Mouse (Mus musculus): ENCODE results near the gene Sema6d. TPM values are rescaled to one million over a fixed set of nuclear protein-coding genes. Genes with fewer than 3 reads are reported as not detected.

The Sema6d gene
- polyA plus RNA-seq, 1 experiment = 3.1 TPM

DNA sequence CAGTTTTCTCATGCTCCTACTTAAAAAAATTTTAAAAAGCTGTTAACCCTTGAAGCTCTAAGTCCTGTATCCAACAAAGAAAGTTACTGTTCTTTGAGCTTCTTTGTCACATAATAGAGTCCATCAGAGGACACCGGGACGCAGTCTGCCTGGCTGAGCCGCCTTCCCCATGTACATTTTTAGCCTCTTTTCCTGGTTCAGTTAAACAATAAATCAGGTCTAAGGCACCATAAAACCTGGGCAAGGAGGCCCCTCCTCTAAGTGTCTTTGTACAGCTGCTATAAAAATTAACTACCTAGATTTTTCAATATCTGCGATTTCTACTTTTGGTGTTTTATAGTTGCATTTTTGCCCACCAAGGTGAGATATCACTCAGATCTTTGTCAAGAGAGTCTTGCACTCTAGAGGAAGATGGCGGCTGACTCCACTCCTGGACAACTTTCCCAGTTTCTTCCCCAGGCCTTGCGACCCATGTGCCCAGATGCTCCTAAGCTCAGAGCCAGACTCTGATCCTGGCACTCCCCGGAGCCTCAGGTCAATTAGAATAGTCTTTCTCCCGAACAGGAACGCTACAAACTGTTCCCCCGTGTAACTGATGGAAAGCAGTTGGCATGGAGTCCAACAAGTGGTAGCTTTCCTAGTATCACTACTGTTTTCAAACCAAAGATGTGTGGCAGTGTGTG lies 534.6 kb downstream of the Sema6d start:
- Histone ChIP-seq H3K79me2 (ENCODE audit: control insufficient read depth, insufficient read depth) (no peaks in the 10 kb centered on the region), H3K27me3 (ENCODE audit: control insufficient read depth, insufficient read depth, insufficient read length) (no peaks in the 10 kb centered on the region), H3ac (ENCODE audit: control insufficient read depth, insufficient read length, low read depth) (no peak overlapping the region), H3K4me3 (ENCODE audit: insufficient read depth, poor library complexity, severe bottlenecking) (no peak overlapping the region), H3K36me3 (ENCODE audit: control insufficient read depth, insufficient read depth) (no peaks in the 10 kb centered on the region), H3K79me3 (ENCODE audit: low read depth) (no peaks in the 10 kb centered on the region)
- TF ChIP-seq USF1 (IDR thresholded peaks at IDR 0.05; ENCODE audit: low read depth) (no peak), CEBPB (IDR thresholded peaks at IDR 0.05; ENCODE audit: low read depth) (no peak)

DNA sequence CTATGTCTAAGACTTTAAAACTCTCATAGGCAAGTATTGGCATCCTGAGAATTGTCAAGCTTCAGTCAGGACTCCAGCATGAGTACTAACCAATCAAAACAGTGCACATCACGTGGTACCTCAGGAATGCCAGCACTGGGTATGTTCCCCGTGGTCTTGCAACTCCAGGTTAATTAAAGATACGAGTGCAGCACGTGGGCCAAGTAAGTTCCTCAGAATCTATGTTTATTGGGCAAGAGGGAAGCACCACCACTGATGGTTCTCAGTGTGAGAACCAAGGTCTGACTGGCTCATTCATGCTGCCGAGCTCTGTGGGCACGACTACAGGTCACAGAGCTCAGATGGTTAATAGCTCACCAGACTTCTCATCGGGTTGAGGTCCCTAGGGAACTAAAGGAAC lies 536.7 kb downstream of the Sema6d start:
- H3K79me2 ChIP-seq (ENCODE audit: control insufficient read depth, insufficient read depth) = no peaks in the 10 kb centered on the region
- no peaks in the 10 kb centered on the region for H3K79me3 ChIP-seq (ENCODE audit: low read depth)
- no peak overlapping the region for H3K4me3 ChIP-seq (ENCODE audit: insufficient read depth, poor library complexity, severe bottlenecking)
- no peak for TF ChIP-seq MYOG (IDR thresholded peaks at IDR 0.05; ENCODE audit: control insufficient read depth, extremely low read depth, insufficient read length)
- H3ac ChIP-seq (ENCODE audit: control insufficient read depth, insufficient read length, low read depth) = no peak overlapping the region
- H3K27me3 ChIP-seq (ENCODE audit: control insufficient read depth, insufficient read depth, insufficient read length) = no peaks in the 10 kb centered on the region
- no peaks in the 10 kb centered on the region for H3K36me3 ChIP-seq (ENCODE audit: control insufficient read depth, insufficient read depth)

DNA sequence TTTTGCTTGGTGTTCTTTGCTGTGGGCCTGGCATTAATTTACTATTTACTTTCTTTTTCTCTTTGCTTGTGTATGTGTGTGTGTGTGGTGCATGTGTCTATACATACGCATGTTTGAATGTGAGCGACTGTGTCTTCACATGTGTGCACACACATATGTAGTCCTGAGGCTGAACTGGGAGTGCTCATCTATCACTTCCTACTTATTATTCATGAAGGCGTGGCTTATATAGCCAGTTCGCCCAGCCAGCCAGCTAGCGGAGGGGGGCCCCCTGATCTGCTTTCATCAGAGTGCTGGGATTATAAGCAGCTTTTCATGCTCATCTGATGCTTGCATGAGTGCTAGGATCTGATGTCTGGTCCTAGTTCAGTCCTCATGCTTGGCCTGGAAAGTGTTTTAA lies 537.9 kb downstream of the Sema6d start:
- no peaks in the 10 kb centered on the region for H3K36me3 ChIP-seq (ENCODE audit: control insufficient read depth, insufficient read depth)
- TF ChIP-seq MYOD1 (IDR thresholded peaks at IDR 0.05; ENCODE audit: control insufficient read depth, insufficient read length, low read depth) (no peak), FOSL1 (IDR thresholded peaks at IDR 0.05; ENCODE audit: insufficient read depth, low read length, poor library complexity, severe bottlenecking) (no peak), CTCF (IDR thresholded peaks at IDR 0.05; ENCODE audit: control insufficient read depth, insufficient read depth, insufficient read length) (no peak), CEBPB (IDR thresholded peaks at IDR 0.05; ENCODE audit: low read depth) (no peak), MAX (IDR thresholded peaks at IDR 0.05) (no peak), USF1 (IDR thresholded peaks at IDR 0.05; ENCODE audit: low read depth) (no peak), MYOG (IDR thresholded peaks at IDR 0.05; ENCODE audit: control insufficient read depth, extremely low read depth, insufficient read length) (no peak)
- H3K4me3 ChIP-seq (ENCODE audit: insufficient read depth, poor library complexity, severe bottlenecking) = no peak overlapping the region
- H3K27me3 ChIP-seq (ENCODE audit: control insufficient read depth, insufficient read depth, insufficient read length) = no peaks in the 10 kb centered on the region
- H3K79me2 ChIP-seq (ENCODE audit: control insufficient read depth, insufficient read depth) = no peaks in the 10 kb centered on the region
- H3K79me3 ChIP-seq (ENCODE audit: low read depth) = no peaks in the 10 kb centered on the region
- H3ac ChIP-seq (ENCODE audit: control insufficient read depth, insufficient read length, low read depth) = no peak overlapping the region

DNA sequence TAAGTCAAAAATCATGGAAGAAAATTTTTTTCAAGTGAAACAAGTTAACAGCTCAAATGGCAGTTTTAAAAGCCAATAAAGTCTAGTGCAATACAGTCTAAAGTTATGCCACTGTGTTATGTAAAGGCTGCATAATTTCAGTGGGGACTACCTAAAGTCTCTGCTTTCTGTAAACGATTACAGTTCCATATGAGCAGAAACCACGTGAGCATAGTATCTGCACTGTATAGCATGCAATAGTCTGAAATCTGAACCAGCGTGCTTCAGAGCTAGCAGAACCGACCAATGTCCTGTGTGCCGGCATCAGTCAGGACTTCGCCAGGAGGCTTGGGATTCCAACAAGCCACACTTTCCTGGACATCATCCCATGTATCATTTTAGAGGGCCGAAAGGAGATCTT lies 538.9 kb downstream of the Sema6d start:
- TF ChIP-seq MAX (IDR thresholded peaks at IDR 0.05) (no peak), MYOD1 (IDR thresholded peaks at IDR 0.05; ENCODE audit: control insufficient read depth, insufficient read length, low read depth) (no peak), CEBPB (IDR thresholded peaks at IDR 0.05; ENCODE audit: low read depth) (no peak), FOSL1 (IDR thresholded peaks at IDR 0.05; ENCODE audit: insufficient read depth, low read length, poor library complexity, severe bottlenecking) (no peak), USF1 (IDR thresholded peaks at IDR 0.05; ENCODE audit: low read depth) (no peak), CTCF (IDR thresholded peaks at IDR 0.05; ENCODE audit: control insufficient read depth, insufficient read depth, insufficient read length) (no peak), MYOG (IDR thresholded peaks at IDR 0.05; ENCODE audit: control insufficient read depth, extremely low read depth, insufficient read length) (no peak)
- no peaks in the 10 kb centered on the region for H3K79me2 ChIP-seq (ENCODE audit: control insufficient read depth, insufficient read depth)
- H3K27me3 ChIP-seq (ENCODE audit: control insufficient read depth, insufficient read depth, insufficient read length) = no peaks in the 10 kb centered on the region
- no peaks in the 10 kb centered on the region for H3K36me3 ChIP-seq (ENCODE audit: control insufficient read depth, insufficient read depth)
- no peak overlapping the region for H3ac ChIP-seq (ENCODE audit: control insufficient read depth, insufficient read length, low read depth)
- H3K79me3 ChIP-seq (ENCODE audit: low read depth) = no peaks in the 10 kb centered on the region
- H3K4me3 ChIP-seq (ENCODE audit: insufficient read depth, poor library complexity, severe bottlenecking) = no peak overlapping the region

DNA sequence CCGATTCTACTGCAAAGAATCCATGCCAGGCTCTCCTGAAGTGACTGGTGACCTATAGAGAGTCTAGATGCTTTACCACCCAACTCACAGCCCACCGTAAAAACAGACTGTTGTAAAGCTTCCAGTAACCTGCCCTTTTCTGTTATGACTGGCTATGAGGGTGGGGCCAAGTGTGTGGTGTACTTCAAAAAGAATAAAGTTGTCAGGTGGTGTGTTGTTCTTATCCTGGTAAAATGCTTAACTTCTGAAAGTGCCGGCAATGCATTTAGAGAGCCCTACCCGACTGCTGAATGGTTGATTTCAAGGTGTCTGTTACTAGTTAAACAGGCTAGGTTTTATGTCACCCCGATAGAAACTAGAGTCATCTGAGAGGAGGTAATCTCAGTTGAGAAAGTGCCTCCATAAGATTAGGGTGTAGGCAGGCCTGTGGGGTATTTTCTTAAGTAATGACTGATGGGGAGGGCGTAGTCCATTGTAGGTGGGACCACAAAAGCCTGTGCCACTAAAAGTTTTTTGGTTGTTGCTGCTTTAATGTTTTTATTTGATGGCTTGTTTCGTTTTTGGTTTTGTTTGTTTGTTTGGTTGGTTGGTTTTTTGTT lies 544.7 kb downstream of the Sema6d start:
- H3K79me3 ChIP-seq (ENCODE audit: low read depth) = no peaks in the 10 kb centered on the region

DNA sequence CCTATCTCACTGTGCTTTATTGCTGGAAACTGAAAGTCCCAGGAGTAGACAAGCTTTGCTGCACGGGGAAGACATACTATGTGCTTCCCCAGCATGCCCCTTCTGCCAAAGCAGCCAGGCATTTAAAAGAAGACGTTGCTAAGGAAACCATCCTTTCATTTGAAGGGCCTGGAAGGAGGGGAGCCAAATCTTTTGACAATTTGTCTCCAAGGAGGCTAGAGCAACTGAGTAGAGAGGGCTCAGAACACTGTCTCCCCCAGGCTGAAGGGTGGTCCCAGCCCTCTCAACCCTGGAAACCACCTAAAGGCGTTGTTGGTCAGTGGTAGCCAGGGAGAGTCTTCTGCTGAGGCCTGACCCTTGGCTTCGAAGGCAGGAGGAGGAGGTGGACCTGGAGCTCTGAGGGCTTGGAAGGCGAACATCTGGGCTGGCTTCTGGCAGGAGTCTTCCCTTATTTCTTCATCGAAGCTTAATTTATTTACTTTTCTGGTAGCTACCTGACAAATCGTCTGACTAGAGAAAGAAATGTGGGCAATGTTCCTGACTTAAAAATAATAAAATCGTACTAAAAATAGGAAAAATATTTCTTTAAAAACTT lies 545.6 kb downstream of the Sema6d start:
- TF ChIP-seq MAX (IDR thresholded peaks at IDR 0.05) (no peak), CEBPB (IDR thresholded peaks at IDR 0.05; ENCODE audit: low read depth) (no peak), CTCF (IDR thresholded peaks at IDR 0.05; ENCODE audit: control insufficient read depth, insufficient read depth, insufficient read length) (no peak), MYOD1 (IDR thresholded peaks at IDR 0.05; ENCODE audit: control insufficient read depth, insufficient read length, low read depth) (no peak), MYOG (IDR thresholded peaks at IDR 0.05; ENCODE audit: control insufficient read depth, extremely low read depth, insufficient read length) (no peak), FOSL1 (IDR thresholded peaks at IDR 0.05; ENCODE audit: insufficient read depth, low read length, poor library complexity, severe bottlenecking) (no peak), USF1 (IDR thresholded peaks at IDR 0.05; ENCODE audit: low read depth) (no peak)
- no peaks in the 10 kb centered on the region for H3K79me3 ChIP-seq (ENCODE audit: low read depth)
- H3K79me2 ChIP-seq (ENCODE audit: control insufficient read depth, insufficient read depth) = no peaks in the 10 kb centered on the region
- H3ac ChIP-seq (ENCODE audit: control insufficient read depth, insufficient read length, low read depth) = no peak overlapping the region
- H3K4me3 ChIP-seq (ENCODE audit: insufficient read depth, poor library complexity, severe bottlenecking) = no peak overlapping the region
- H3K27me3 ChIP-seq (ENCODE audit: control insufficient read depth, insufficient read depth, insufficient read length) = no peaks in the 10 kb centered on the region
- no peaks in the 10 kb centered on the region for H3K36me3 ChIP-seq (ENCODE audit: control insufficient read depth, insufficient read depth)

More for the DNA sequence above, 544.7 kb downstream of the Sema6d start:
- no peaks in the 10 kb centered on the region for H3K36me3 ChIP-seq (ENCODE audit: control insufficient read depth, insufficient read depth)
- H3K4me3 ChIP-seq (ENCODE audit: insufficient read depth, poor library complexity, severe bottlenecking) = no peak overlapping the region
- H3ac ChIP-seq (ENCODE audit: control insufficient read depth, insufficient read length, low read depth) = no peak overlapping the region
- no peaks in the 10 kb centered on the region for H3K79me2 ChIP-seq (ENCODE audit: control insufficient read depth, insufficient read depth)
- no peaks in the 10 kb centered on the region for H3K27me3 ChIP-seq (ENCODE audit: control insufficient read depth, insufficient read depth, insufficient read length)
- no peak for TF ChIP-seq CEBPB (IDR thresholded peaks at IDR 0.05; ENCODE audit: low read depth)
- TF ChIP-seq CTCF (IDR thresholded peaks at IDR 0.05; ENCODE audit: control insufficient read depth, insufficient read depth, insufficient read length) = no peak
- TF ChIP-seq FOSL1 (IDR thresholded peaks at IDR 0.05; ENCODE audit: insufficient read depth, low read length, poor library complexity, severe bottlenecking) = no peak
- TF ChIP-seq MYOD1 (IDR thresholded peaks at IDR 0.05; ENCODE audit: control insufficient read depth, insufficient read length, low read depth) = no peak
- no peak for TF ChIP-seq MYOG (IDR thresholded peaks at IDR 0.05; ENCODE audit: control insufficient read depth, extremely low read depth, insufficient read length)
- TF ChIP-seq MAX (IDR thresholded peaks at IDR 0.05) = no peak
- no peak for TF ChIP-seq USF1 (IDR thresholded peaks at IDR 0.05; ENCODE audit: low read depth)

All from C2C12 (cell line).